Mouse (Mus musculus) C2C12 (cell line): ENCODE measurements around the gene Spg7.

Experiments used
- CEBPB ChIP-seq: IDR thresholded peaks from one replicate; pipeline ENCODE4 v1.6.1; 2011; ENCODE audit warnings: low read depth, mild to moderate bottlenecking, control low read depth, moderate library complexity
- CTCF ChIP-seq: IDR thresholded peaks from one replicate; pipeline ENCODE4 v1.5.1; 2011; ENCODE audit not compliant: control insufficient read depth, insufficient read depth, insufficient read length
- FOSL1 ChIP-seq: IDR thresholded peaks from one replicate; pipeline ENCODE4 v1.8.0; 2011; ENCODE audit warnings: mild to moderate bottlenecking, low read length; ENCODE audit not compliant: poor library complexity, insufficient read depth, severe bottlenecking
- MYOG ChIP-seq: IDR thresholded peaks from one replicate; pipeline ENCODE4 v1.6.1; 2011; ENCODE audit not compliant: control insufficient read depth, insufficient read length; ENCODE audit errors: extremely low read depth

- TF ChIP-seq CTCF (no peak), FOSL1 (no peak), CEBPB (no peak), MYOG (no peak)
Measured at GRCm38 (mm10) chr8:123047827-123048226, 14.9 kb upstream of the Spg7 start.
